Mouse (Mus musculus): ENCODE data around the gene Fmo3. TPM values are rescaled to one million over a fixed set of nuclear protein-coding genes. Genes with fewer than 3 reads are reported as not detected.

Gene Fmo3
- polyA plus RNA-seq (2016; fragmentation: Nextera tagmentation; extraction: Ambion mirVana), result not detected in 2 replicates

DNA sequence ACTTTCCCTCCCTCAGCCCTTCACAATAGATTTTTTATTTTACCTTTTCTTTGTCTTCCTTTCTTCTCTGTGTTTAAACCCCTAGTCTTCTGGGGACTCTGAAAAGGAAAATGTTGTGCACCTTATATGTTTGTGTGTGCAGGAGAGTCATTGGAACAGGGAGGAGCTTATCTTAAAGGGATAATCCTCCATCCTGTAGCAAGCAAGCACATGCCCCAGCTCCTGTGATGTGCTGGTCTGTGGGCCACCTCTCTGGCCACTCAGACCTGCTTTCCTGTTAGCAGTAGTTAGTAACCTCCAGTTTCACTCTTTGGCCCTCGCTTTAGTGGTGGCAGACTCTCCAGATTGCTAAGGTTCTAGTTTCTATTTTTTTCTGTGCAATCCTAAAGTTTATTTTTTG lies at the start of gene Fmo3:
Fmo3 (minus strand) TSS at position 101 of the 400 bp plus-strand sequence.
- no peaks in the 10 kb centered on the region for H3K36me3 ChIP-seq (replicated peaks)
- H3K27me3 ChIP-seq (replicated peaks; ENCODE audit: low read depth, poor library complexity, severe bottlenecking), result no peaks in the 10 kb centered on the region
- no peak for DNase-seq (ENCODE audit: low spot score)
- no peaks in the 10 kb centered on the region for H3K9me3 ChIP-seq
- no peaks in the 10 kb centered on the region for H3K4me1 ChIP-seq
- no peak within 1 kb of the TSS for H3K4me3 ChIP-seq
- 69% methylated on average over 1 of the region's 1 CpGs for WGBS
- H3K27ac ChIP-seq (replicated peaks), result no peak within 1 kb of the TSS

DNA sequence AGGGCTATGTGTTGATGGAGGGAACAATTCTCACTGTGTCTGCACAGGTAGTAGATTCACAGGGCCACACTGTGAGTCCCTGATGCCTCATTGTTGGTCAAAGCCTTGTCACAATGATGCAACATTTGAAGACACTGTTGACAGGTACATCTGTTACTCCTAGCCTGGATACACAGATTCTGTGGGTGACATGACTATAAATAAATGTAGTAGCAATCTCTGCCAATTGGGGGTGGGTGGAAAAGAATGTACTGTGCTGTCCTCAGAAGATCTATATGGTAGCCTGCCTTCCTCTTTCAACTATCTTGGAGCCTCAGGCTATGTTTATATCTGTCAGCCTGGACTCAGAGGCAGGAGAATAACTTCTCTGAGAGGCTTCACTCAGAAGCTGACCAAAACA lies 38.7 kb upstream of the Fmo3 start:
- no peaks in the 10 kb centered on the region for H3K9me3 ChIP-seq
- no peaks in the 10 kb centered on the region for H3K4me1 ChIP-seq
- no peaks in the 10 kb centered on the region for H3K36me3 ChIP-seq (replicated peaks)
- no peak overlapping the region for H3K27ac ChIP-seq (replicated peaks)
- H3K27me3 ChIP-seq (replicated peaks; ENCODE audit: low read depth, poor library complexity, severe bottlenecking), result no peaks in the 10 kb centered on the region
- no peak for DNase-seq (ENCODE audit: low spot score)
- no peak overlapping the region for H3K4me3 ChIP-seq

DNA sequence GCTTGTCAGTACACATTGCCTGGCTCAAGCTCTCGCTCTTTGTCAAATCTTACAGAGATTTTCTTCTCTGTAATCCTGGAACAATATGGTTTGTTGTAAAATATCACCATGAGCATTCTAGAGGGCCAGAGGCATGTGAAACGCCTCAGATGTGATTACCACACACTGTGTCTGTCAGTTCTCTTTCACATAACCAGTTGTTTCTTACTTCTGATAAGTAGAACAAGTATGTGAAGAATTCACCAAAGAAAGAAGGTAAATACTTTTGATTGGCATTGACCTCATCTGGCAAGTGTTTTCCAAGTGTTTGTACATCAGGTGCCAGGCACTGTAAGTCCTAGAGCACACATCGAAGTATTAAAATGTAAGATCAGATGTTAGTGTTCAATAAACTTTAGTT lies 24.9 kb upstream of the Fmo3 start:
- Histone ChIP-seq H3K36me3 (replicated peaks) (no peaks in the 10 kb centered on the region), H3K27ac (replicated peaks) (no peak overlapping the region), H3K27me3 (replicated peaks; ENCODE audit: low read depth, poor library complexity, severe bottlenecking) (no peaks in the 10 kb centered on the region), H3K9me3 (no peaks in the 10 kb centered on the region), H3K4me1 (no peaks in the 10 kb centered on the region), H3K4me3 (no peak overlapping the region)
- DNase-seq (ENCODE audit: low spot score), result no peak
- WGBS, result 77% methylated on average over 3 of the region's 3 CpGs

DNA sequence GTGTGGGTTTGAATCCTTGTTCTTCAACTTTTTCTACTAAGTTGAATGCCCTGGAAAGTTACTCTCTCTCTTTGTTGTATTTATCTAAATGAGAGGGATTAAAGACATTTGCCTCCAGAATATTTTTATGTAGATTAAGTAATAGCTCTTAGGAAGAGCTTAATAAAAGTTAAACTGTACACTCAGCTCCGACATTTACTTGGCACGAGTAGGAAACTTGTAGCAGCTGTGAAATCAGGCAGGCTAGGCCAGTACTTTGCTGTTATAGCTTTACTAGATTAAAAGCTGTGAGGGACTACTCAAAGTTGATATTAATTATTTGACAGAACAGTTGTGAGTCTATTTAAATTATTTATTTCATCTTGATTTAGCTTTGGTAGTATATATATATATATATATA lies 19.2 kb upstream of the Fmo3 start:
- DNase-seq (ENCODE audit: low spot score), result no peak
- WGBS, result 92% methylated on average over 2 of the region's 2 CpGs
- no peak overlapping the region for H3K27ac ChIP-seq (replicated peaks)
- H3K36me3 ChIP-seq (replicated peaks), result no peaks in the 10 kb centered on the region
- H3K9me3 ChIP-seq, result no peaks in the 10 kb centered on the region
- no peaks in the 10 kb centered on the region for H3K27me3 ChIP-seq (replicated peaks; ENCODE audit: low read depth, poor library complexity, severe bottlenecking)
- H3K4me3 ChIP-seq, result no peak overlapping the region
- no peaks in the 10 kb centered on the region for H3K4me1 ChIP-seq

DNA sequence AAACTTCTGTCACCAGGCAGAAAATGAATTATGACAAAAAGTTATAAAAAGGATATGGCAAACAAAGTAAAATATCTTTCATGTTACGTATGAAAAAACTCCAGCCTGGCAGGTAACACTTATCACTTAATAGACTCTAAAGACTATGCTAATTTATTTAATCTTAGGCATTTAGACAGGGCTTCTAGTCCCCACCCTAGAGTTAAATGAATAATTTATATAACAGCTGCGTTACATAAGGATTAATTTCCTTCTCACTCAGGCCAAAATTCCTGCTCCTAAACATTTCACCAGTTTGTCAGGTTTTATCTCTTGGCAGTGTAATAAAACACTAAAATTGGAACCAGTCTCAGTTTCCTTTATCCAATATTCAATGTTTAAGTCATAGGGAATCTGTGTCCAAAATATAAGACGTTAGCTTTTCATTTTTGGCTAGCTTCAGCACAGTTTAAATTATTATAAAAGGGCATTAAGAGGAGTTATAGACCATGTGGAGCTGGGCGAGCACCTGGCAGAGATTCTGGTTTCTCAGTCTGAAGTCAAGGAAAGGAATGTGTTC lies 17.0 kb upstream of the Fmo3 start:
- Histone ChIP-seq H3K4me3 (no peak overlapping the region), H3K9me3 (no peaks in the 10 kb centered on the region), H3K27ac (replicated peaks) (no peak overlapping the region), H3K27me3 (replicated peaks; ENCODE audit: low read depth, poor library complexity, severe bottlenecking) (no peaks in the 10 kb centered on the region), H3K36me3 (replicated peaks) (no peaks in the 10 kb centered on the region), H3K4me1 (no peaks in the 10 kb centered on the region)
- WGBS, result 86% methylated on average over 4 of the region's 4 CpGs
- DNase-seq (ENCODE audit: low spot score), result no peak

DNA sequence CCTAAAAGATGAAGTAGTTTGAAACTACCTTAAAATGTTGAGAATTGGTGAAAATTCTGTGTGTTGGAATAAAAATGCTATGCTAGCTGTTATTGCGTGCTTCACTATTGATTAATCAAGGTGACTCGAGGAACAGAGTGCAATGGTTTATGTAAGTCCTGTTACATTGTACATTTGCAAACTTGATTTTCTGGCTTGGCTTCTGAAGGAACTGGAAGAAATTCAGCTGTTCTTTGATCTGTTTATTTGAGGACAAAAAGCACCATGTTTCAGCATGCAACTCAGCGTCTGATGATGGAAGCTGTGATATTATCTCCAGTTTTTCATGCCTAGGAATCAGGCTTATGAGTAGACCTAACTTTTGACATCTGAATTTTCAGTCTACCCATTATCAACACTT lies 3.2 kb upstream of the Fmo3 start:
- H3K36me3 ChIP-seq (replicated peaks), result no peaks in the 10 kb centered on the region
- H3K27ac ChIP-seq (replicated peaks), result no peak overlapping the region
- H3K27me3 ChIP-seq (replicated peaks; ENCODE audit: low read depth, poor library complexity, severe bottlenecking), result no peaks in the 10 kb centered on the region
- DNase-seq (ENCODE audit: low spot score), result no peak
- no peaks in the 10 kb centered on the region for H3K4me1 ChIP-seq
- WGBS, result 94% methylated on average over 3 of the region's 3 CpGs
- no peaks in the 10 kb centered on the region for H3K9me3 ChIP-seq
- H3K4me3 ChIP-seq, result no peak overlapping the region

DNA sequence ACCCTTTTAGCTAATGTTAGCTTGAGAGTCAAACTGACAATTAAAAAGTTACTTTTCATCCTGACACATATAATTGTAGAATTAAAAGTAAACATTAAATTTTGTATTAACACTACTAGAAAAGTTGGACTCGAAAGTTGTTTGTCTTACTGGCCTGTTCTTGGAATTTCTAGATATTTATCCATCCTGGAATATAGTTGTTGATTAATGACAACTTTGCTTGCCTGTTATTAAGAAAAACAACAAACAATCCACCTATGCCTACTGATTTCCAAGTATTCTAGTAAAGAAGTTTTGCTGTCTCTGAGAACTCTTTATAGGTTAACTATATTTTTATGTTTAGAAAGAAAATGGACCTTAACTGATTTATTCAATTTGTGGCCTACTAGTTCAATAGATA lies 2.4 kb upstream of the Fmo3 start:
- no peaks in the 10 kb centered on the region for H3K27me3 ChIP-seq (replicated peaks; ENCODE audit: low read depth, poor library complexity, severe bottlenecking)
- WGBS, result 94% methylated on average over 1 of the region's 1 CpGs
- DNase-seq (ENCODE audit: low spot score), result no peak
- H3K27ac ChIP-seq (replicated peaks), result no peak overlapping the region
- no peaks in the 10 kb centered on the region for H3K9me3 ChIP-seq
- H3K4me1 ChIP-seq, result no peaks in the 10 kb centered on the region
- no peaks in the 10 kb centered on the region for H3K36me3 ChIP-seq (replicated peaks)
- H3K4me3 ChIP-seq, result no peak overlapping the region

DNA sequence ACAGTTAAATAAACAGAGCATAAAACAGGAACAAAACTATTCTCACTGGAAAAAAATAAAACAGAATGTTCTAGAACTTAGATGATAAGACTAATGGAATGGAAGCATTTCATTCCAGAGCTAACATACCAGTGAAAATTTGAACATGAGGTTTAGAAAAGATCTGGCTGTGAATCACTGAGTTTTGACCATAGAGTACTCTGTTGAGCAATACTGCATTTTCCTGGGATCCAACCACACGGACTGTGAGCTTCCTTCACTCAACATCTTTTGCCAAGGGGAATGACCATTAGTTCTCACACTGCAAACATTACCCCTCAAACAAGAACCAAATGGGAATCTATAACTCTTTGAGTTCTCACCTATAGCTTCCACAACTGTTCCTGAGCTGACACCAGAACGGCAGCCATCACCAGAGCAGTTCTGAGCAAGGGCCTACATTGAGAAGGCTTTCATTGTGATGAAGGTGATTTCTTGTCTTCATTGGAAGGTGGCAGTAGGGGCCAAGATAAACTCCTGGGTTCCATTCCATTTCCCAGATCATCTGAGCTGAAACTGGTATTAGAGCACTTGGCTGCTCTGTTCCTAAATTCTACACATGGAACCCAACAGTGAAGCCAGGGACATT lies 1.9 kb upstream of the Fmo3 start:
- no peak overlapping the region for H3K27ac ChIP-seq (replicated peaks)
- H3K27me3 ChIP-seq (replicated peaks; ENCODE audit: low read depth, poor library complexity, severe bottlenecking), result no peaks in the 10 kb centered on the region
- no peaks in the 10 kb centered on the region for H3K4me1 ChIP-seq
- WGBS, result 90% methylated on average over 2 of the region's 2 CpGs
- DNase-seq (ENCODE audit: low spot score), result no peak
- no peaks in the 10 kb centered on the region for H3K36me3 ChIP-seq (replicated peaks)
- H3K9me3 ChIP-seq, result no peaks in the 10 kb centered on the region
- no peak overlapping the region for H3K4me3 ChIP-seq

DNA sequence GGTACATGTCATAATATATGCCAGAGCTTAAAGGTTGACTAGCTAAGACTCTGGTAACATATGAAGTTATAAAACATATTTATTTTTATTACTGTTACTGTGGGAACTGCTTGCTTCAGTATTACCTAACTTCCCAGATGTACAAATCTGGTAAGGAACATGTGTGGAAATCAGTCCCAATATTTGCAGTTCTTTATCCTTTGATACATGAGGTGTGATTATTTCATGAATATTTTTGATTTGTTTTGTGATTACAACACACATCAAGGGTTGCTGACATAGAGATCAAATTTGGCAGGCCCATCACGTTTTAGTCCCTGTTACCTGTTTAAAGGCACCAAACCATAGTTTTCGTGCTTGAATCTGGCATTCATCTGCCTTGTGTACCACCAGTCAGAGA lies 20.8 kb downstream of the Fmo3 start:
- no peak overlapping the region for H3K27ac ChIP-seq (replicated peaks)
- H3K36me3 ChIP-seq (replicated peaks), result no peaks in the 10 kb centered on the region
- H3K4me3 ChIP-seq, result no peak overlapping the region
- H3K9me3 ChIP-seq, result no peaks in the 10 kb centered on the region
- no peak for DNase-seq (ENCODE audit: low spot score)
- 78% methylated on average over 2 of the region's 2 CpGs for WGBS
- H3K27me3 ChIP-seq (replicated peaks; ENCODE audit: low read depth, poor library complexity, severe bottlenecking), result no peaks in the 10 kb centered on the region
- H3K4me1 ChIP-seq, result no peaks in the 10 kb centered on the region

DNA sequence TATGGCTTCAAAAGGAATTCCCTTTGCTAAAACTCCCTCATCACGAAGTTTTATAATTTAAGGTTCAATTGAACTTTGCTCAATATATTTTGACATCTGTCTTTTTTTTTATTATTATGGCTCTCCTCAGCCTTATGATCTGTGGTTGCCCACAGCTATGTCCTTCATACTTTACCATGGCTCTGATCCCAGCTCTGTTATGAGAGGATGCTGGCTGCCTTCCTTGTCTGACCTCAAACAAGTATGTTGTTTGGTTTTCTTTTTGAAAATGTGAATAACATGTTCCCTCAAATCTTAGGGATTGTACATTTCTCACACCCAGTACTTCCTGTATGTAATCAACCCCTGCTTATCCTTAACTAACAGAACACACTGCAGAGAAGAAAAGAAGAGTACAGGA lies 26.9 kb downstream of the Fmo3 start:
- no peaks in the 10 kb centered on the region for H3K9me3 ChIP-seq
- H3K36me3 ChIP-seq (replicated peaks), result no peaks in the 10 kb centered on the region
- no peak overlapping the region for H3K4me3 ChIP-seq
- H3K4me1 ChIP-seq, result peaks cover 11% of the 10 kb centered on the region
- H3K27me3 ChIP-seq (replicated peaks; ENCODE audit: low read depth, poor library complexity, severe bottlenecking), result no peaks in the 10 kb centered on the region
- WGBS, result 87% methylated on average over 1 of the region's 1 CpGs
- H3K27ac ChIP-seq (replicated peaks), result no peak overlapping the region
- no peak for DNase-seq (ENCODE audit: low spot score)

DNA sequence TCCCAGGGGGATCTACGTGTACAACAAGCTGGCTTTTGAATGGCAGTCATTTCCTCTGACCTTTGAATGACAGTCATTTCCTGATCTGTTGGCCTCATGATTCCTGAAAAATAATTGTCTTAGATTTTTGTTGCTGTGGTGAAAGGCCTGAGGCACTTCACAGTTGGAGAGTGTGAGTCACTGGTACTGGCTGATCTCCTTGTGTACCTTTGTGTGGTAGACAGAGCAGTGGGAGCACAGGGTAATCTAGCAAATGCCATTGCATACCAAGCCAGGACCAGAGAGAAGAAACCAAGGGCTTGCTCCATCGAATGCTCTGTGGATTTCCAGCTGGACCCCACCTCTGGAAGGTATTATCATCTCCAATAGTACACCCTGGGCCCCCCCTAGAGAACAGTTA lies 31.2 kb downstream of the Fmo3 start:
- H3K4me3 ChIP-seq, result no peak overlapping the region
- WGBS, result 41% methylated on average over 2 of the region's 2 CpGs
- DNase-seq (ENCODE audit: low spot score), result no peak
- H3K36me3 ChIP-seq (replicated peaks), result no peaks in the 10 kb centered on the region
- no peak overlapping the region for H3K27ac ChIP-seq (replicated peaks)
- peaks cover 11% of the 10 kb centered on the region for H3K4me1 ChIP-seq
- H3K27me3 ChIP-seq (replicated peaks; ENCODE audit: low read depth, poor library complexity, severe bottlenecking), result no peaks in the 10 kb centered on the region
- H3K9me3 ChIP-seq, result no peaks in the 10 kb centered on the region

DNA sequence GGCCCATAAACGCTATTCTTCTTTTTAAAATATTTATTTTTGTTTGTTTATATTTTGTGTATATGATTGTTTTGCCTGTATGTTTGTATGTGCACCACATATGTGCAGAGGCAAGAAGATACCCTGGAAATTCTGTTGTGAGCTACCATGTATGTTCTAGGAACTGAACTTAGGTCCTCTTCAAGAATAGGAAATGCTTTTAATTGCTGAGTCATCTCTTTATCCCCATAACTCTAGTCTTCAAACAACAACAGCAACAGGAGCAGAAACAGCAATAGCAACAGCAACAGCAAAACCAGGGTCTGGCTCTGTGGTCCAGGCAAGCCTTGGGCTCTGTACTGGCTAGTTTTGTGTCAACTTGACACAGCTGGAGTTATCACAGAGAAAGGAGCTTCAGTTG lies 34.6 kb downstream of the Fmo3 start:
- Histone ChIP-seq H3K36me3 (replicated peaks) (no peaks in the 10 kb centered on the region), H3K4me3 (no peak overlapping the region), H3K4me1 (peaks cover 16% of the 10 kb centered on the region), H3K27ac (replicated peaks) (no peak overlapping the region), H3K27me3 (replicated peaks; ENCODE audit: low read depth, poor library complexity, severe bottlenecking) (no peaks in the 10 kb centered on the region), H3K9me3 (no peaks in the 10 kb centered on the region)
- 93% methylated on average over 1 of the region's 1 CpGs for WGBS
- no peak for DNase-seq (ENCODE audit: low spot score)

DNA sequence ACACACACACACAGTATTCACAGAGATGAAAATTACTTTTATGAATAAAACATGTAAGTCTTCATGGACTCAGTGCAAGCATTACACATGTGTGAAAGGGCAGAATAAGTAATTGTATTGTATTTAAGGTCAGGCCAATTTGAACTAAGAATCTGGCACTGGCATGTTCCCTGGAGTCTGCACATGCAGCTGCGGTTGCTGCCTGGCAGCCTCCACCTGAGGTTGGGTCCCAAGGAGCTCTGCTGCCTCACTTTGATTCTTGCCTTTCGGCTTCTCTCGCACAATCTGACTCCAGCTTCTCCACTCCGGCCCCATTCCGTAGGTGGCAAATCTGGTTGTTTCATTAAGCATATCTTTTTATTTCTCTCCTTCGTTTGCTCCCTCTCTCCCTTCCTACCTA lies 36.4 kb downstream of the Fmo3 start:
- Histone ChIP-seq H3K27ac (replicated peaks) (no peak overlapping the region), H3K27me3 (replicated peaks; ENCODE audit: low read depth, poor library complexity, severe bottlenecking) (no peaks in the 10 kb centered on the region), H3K4me1 (peaks cover 18% of the 10 kb centered on the region), H3K9me3 (no peaks in the 10 kb centered on the region), H3K4me3 (no peak overlapping the region), H3K36me3 (replicated peaks) (no peaks in the 10 kb centered on the region)
- no peak for DNase-seq (ENCODE audit: low spot score)
- 90% methylated on average over 6 of the region's 6 CpGs for WGBS

Measured in embryonic facial prominence, embryonic 10.5 days (tissue).